Mouse (Mus musculus): ENCODE results near the gene Sh2b2.

The Sh2b2 gene

DNA sequence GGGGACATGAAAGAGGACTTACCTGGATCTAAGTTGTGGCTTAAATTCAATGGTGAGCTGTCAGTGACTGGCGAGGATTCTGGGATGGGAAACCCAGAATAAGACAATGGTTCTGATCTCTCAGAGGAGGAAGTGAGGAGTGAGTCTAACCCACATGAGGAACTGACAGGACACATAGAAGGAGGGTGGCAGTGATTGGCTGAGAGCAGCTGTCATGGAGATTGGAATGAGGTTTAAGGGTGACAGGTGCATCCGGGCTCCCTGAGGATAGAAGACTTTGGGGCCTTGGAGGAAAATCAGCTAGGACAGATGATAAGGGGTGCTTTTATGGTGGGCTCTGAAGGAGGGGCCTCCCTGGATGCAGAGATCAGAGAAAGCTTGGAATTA lies at the start of gene Sh2b2:
TSS of gene Sh2b2 (minus strand) at position 105 of the 387 bp plus-strand sequence.
- no peak for DNase-seq (ENCODE audit: low read depth)

DNA sequence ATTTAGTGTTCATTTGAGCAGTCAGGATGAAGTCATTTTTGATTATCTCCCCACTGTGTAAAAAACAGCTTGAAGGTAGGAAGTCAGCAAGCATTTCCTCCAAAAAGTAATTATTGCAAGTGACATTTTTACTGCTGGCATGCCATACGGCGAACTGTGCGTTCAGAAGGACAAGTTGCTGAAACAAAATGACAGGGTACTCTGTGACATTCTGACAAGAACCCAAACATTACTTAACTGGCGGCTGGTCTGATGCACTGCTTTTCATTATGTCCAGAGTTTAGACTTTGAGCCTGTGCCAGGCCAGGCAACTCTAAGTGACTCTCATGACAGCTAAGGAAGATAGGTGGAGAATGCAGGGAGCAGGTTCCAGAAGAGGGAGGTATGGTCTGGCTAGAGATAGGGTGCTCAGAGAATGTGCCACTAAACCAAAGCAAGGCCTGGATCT lies 46.6 kb upstream of the Sh2b2 start:
- no peak for DNase-seq (ENCODE audit: low read depth)

DNA sequence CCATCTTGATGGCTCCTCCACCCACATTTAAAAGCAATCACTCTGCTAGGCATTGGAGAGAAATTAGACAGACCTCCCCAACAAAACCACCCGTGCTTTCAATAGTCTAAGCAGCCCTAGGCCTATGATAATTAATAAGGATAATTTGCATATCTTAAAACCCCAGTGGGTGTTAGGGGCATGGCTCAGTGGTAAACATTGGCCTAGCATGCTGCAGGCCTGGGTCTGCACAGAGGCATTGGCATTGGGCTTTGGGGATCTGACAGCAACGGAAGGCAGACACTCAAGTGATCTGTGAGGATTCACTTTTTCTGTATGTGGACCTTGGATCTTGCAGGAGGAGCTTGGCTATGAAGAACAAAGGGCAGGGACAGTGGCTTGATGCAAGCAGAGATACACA lies 46.0 kb upstream of the Sh2b2 start:
- DNase-seq (ENCODE audit: low read depth), result no peak

DNA sequence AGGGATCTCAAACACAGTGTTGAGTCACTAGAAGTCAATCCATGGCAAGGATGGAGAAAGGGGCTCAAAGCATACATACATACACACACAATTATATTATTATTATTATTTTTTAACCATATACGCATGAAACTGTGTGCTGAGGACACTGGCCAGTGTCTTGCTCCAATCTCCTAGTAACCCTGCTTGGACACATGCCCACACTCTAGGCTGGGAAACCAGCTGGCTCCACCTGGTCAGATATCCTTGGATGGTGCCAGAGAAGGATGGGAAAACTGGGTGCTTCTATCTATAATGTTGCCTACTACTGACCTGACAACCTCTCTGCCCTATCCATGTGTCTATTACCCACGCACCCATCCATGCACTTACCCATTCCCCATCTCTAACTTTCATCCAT lies 45.2 kb upstream of the Sh2b2 start:
- no peak for DNase-seq (ENCODE audit: low read depth)

DNA sequence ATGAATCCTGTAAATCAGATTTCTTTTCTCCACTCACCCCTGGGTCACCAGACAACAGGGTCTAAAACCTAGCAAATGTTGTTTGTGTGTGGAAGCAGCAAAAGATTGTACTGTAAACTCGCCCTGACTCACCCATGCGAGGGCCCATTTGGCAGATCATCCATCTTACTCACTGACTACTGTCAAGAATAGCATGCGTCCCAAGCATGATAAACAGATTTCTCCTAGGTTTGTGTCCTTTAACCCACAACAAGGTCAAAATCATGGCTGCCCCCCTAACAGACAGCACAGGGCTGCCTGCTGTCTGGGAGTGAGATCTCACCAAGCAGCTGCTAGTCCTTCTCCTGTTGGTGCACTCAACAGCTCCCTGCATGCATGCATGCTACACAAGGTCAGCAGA lies 43.4 kb upstream of the Sh2b2 start:
- no peak for DNase-seq (ENCODE audit: low read depth)

DNA sequence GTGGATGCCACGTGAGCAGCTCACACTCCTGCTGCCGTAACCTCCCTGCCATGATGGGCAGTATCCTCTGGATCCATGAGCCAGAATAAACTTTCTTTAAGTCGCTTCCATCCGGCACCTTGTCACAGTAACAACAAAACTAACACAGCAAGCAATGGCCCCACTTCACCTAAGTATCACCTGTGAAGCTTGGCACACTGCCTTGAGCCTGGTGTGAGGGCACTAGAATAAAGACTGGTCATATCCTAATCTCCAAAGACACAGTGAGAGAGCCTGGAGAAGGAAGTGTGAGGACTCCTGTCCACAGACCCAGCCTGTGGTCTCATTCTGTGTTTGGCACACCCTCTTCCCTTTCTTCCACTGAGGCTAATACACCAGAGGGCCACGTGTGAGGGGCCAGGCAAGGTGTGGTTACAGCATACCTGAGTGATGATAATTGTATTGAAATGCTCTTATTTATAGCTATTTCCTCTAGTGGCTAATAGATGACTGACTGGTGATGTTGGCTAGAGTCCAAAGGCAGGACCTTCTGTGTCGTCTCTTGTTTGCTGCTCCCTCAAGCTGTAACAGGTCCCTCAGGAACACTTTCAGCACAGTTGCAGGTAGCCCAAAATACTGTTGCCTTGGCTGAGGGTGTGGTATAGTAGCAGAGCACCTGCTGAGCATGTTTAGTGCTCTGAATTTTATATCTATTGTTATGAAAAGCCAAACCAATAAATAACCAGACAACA lies 42.2 kb upstream of the Sh2b2 start:
- no peak for DNase-seq (ENCODE audit: low read depth)

DNA sequence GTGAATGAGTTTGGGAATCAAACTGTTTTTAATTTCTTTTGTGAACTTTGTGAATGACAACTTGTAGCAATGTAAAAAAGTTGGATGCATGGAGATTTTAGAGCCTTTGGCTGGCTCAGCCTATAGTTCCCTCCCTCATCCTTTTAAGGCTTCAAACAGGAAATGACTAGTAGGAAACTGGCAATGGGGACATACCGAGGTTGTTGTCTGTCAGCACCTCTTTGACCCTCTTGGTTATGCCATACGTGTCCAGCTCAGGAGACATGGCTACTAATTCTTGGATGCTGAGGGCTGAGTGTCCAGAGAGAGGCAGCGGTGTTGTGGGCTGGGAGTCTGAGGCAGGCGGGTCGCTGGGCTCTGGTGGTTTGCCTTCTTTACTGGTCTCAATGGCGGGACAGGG lies 40.2 kb upstream of the Sh2b2 start:
- no peak for DNase-seq (ENCODE audit: low read depth)

DNA sequence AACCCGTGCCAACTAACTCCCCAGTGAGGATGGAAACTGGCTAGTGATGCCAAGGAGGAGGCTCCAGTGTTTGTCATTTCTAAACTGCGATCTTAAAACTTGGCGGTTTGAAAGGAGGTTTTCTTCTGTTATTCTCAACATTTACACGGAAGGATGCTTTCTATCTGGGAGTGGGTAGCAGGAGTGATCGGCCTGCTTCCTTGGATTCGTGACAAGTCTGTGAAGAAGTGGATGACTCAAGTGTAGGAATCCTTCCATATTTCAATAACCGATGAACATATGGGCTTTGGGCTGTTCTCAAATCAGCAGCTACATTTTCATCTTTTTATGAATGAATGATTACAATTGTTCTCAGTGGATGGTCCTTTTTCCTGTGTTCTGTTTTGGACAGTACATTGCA lies 38.8 kb upstream of the Sh2b2 start:
- no peak for DNase-seq (ENCODE audit: low read depth)

DNA sequence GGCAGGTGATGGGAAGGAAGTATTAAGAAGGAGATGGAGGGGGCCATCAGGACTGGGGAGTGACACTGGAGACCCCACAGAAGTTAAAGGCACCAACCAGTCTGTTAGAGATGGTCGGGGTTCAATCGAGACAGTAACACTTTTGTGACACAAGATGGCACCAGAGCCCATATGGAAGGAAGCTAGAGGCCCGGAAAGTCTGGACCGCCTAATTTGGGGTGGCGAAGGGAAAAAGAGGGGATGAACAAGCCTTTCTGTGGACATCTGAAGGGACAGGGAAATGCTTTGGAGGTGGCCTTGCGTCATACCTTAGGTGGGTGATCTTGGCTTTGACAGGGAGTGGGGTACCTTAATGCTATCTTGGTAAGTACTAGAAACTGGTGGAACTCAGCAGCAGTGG lies 35.0 kb upstream of the Sh2b2 start:
- no peak for DNase-seq (ENCODE audit: low read depth)

DNA sequence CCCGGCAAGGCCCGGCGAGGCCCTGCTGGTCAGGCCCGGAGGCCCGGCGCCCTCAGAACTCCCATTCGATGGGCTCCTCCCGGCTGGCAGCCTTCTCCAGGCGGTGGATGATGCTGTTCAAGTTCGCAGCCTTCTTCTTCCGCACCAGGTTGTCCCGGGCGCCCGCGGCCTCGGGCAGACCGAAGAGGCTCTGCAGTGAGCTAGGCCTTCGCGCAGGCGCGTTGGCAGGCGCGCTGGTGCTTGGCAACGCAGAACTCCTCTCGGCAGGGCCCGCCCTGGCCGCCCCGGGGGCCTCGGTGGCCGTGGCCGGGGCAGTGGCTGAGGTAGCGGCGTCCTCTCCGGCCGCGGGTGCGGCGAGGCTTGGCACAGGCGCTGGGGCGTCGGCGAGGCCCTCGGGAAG lies 28.4 kb upstream of the Sh2b2 start:
- no peak for DNase-seq (ENCODE audit: low read depth)

DNA sequence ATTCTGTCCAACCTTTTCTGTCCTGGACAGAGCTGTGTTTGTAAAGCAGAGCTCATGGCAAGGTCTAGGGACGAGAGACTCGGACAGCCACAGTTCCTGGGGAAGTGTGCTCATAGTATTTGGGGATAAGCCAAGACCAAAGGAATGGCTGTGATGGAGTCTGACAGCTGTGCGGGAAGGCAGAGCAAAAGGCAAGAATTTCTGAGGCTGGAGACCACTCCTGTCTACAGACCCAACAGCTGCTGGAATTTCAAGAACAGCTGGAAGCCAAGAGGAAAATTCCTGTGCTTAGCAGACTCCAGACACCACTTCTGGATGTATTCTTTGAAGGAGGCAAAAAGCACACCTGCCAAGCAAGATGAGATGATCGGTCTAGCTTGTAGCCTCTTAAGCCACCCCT lies 23.6 kb upstream of the Sh2b2 start:
- DNase-seq (ENCODE audit: low read depth), result no peak

DNA sequence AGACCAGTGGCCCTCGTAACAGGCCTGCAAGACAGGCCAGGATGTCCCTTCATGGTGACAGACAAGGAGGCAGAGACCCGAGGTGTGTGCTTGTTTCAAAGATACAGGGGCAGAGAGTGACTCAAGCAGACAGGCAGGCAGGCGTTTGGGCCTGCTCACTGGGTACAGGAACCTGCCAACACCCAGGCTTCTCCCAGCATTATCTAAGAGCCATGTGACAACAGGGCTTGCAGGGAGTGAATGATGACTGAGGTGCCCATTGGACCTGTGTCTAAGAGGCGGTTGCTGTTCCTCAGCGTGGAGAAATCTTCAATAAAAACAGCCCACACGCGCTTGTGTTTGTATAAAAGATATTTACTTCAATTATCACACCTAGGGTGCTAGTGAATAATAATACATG lies 19.7 kb upstream of the Sh2b2 start:
- DNase-seq (ENCODE audit: low read depth), result no peak

DNA sequence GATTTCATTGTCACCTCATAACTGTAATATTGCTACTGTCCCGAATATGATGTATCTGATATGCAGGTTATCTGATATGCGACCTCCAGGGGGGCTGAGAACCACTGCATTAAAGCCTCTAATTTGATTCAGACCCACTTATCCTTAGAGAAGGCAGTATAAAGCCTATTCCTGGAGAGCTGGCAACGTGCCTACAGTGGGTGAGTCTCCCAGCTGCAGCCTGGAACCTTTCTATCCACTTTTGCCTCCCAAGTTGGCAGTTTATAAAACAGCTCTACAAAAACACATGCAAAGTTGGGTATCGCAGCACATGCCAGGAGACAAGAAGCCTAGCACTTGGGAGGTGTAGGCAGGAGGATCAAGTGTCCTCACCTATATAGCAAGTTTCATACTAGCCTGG lies 17.0 kb upstream of the Sh2b2 start:
- DNase-seq (ENCODE audit: low read depth), result no peak

DNA sequence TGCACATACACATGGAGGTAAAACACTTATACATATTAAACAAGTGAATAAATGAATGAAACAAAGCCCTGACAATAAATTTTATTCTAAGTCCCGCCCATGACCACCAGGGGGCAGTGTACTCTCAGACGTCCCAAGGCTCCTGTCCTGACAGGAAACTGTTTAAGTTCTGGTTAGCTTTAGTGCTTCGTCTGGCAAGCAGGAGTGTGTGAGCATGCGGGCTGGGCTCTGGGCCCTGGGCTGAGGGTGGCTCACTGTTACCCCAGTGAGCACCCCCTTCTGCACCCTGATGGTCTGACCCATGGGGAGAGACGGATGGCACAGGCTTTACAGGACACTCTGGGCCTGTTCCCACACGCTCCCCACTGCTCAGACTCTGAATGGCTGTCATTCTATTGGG lies 12.6 kb upstream of the Sh2b2 start:
- DNase-seq (ENCODE audit: low read depth), result peak; percentile 81

DNA sequence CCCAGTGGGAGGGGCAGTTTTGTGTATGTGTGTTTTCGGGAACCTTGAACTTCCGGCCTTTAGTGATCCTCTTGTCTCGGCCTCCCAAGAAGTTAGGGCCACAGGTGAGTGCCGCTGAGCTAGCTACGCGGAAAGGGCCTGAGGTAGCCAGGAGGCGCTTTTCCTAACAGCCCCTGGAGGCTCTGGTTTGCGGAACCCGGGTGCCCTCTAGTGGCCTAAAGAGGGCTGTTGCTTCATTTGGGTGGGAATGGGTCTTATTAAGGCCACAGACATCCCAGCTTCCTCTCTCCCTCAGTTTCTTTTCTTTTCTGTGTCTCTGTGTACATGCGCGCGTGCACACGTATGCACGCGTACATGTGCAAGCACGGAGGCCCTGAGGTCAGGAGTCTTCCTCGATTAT lies 6.5 kb upstream of the Sh2b2 start:
- peak; percentile 83 for DNase-seq (ENCODE audit: low read depth)

DNA sequence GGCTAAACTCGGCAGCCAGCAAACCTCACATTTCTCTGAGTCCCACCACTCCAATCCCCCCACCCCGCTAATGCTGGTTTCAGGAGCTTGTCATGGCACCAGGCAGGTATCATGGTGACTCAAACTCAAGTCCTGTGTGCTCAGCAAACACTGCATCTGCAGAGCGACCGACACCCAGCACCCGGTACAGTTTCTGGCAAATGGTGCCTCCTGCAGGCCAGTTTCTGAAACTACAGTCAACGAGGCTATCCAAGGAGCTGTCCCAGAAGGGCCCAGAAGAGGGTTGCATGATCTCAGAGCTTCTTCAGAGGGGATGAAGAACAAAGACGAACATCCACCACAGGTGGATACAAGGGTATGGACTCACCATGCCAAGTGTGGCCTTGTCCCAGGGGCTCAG lies 4.6 kb upstream of the Sh2b2 start:
- peak; percentile 53 for DNase-seq (ENCODE audit: low read depth)

DNA sequence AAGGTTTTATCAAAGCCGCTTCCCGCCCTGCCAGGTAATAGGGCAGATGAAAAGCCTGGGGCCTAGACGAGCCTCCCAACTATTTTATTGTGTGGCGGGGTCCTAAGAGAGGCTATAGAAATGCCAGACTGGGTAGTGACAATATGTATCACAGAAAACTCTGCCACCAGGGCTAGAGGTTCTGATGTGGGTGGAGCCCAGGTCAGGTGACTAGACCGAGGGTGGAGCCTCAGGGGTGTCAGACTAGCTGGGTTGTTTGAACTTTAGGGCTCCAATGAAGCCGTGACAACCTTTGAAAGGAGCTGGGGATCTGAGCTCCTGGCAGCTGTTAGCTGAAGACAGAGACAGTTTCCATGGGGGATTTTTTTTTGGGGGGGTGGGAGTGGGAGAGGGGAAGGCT lies 2.1 kb upstream of the Sh2b2 start:
- DNase-seq (ENCODE audit: low read depth), result no peak

DNA sequence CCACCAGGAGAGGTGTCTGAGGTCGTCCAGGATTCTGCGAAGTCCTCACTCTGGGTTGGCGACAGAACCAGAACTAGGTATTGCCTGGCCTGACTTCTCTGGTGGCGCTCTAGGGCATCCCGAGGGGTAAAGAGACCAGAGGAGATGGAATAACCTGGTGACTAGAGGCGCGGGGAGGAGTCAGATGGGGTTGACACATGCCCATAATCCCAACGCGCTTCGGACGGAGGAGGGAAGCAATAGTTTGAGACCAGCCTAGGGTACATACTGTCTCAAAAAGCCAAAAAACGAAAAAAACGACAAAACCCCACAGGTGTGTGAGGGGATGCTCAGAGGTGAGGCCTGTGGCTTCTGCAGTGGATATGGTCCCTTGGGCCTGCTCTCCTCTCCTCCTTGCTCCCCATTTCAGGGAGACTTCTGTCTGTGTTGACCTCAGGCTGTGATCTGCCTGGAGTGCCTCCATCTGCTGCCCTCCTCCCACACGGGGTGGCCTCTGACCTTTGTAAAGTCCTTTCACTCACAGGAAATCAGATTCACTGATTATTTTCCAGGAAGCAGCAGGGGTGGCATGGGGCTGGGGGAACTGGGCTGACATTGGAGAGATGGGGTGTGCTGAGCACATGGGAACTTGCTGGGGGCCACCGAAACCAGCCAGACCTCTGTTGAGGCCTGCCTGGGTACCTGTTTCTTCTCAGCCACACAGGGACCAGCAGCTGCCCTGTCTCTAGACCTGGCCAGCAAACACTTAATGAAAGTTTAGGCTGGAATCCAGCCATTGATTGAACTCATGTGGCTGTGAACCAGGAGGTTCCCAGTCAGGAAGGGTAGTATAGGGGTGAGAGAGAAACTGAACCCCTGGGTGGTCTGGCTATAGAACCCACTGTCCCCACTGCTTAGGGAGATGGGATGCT lies 560 bp downstream of the Sh2b2 start:
- no peak for DNase-seq (ENCODE audit: low read depth)

DNA sequence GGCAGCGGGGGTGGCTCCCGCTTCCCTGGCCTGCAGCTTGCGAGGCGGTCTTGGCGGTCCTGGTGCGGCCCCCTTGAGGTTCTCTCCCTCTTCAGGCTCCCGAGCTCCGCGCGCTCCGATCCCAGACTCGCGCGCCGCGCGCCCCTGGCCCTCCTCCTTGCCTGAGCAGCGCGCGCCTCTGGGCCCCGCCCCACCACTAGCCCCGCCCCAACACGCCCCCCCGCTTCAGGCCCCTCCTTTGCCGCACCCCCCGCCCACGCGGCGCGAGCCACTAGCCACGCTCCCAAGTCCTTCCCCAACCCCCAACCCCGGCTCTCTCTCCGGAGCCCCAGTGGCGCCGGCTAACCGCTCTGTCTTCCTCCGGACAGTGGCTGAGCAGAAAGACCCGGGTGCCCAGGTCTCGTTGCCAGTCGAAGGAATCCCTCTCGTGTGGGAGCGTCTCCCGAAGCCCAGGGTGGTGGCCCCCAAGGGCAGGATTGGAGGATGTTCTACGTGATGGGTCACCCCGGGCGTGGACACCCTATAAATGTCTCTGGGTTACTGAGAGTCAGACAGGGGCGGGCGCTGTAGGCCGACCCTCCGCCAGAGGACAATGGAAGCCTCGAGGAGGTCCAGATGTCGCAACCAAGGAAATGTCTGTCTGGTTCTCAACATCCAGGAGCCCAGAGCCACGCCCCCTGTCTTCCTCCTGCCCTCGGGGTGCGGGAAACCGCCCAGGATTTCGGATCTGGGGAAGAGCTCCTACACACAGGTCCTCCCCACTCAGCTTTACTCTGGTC lies 1.4 kb downstream of the Sh2b2 start:
- DNase-seq (ENCODE audit: low read depth), result peak; percentile 56

DNA sequence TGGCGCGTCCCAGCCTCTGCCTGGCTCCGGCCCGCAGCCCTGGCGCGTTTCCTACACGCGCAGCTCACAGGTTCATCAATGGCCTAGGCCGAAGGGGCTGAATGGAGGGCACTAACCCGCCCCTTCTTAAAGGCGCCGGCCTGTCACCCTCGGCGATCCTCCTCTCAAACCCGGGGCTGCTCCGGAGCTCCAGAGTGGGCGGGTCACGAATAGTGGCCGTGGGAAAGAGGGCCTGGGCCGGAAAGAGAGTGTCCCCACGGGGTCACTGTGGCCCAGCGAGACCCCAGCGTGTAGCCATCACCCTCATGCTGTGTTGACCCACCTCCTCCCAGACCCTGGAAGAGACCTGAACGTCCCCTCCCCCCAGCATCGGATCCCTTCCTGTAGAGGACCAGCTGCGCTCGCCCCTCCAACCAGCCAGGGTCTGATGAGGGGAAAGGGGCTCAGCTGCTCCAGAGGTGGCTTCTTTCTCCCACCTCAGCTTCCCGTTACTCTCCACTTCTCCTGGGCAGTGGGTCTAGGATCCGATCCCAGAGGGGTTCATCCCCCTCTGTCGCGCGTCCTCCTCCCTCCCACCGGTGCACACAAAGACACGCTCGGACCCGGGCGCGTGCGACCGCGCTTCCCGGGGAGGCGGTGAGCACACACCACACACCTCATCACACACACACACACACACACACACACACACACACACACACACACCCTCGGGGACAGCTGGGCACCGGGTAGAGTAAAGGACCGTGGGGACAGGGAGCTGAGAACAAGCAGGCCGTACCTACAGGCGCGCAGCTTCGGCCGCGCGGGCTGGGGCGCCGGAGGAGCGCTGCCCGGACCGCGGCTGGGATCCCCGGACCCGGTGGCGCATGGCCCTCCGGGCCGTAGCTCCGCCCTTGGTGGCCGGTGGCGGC lies 2.2 kb downstream of the Sh2b2 start:
- no peak for DNase-seq (ENCODE audit: low read depth)

DNA sequence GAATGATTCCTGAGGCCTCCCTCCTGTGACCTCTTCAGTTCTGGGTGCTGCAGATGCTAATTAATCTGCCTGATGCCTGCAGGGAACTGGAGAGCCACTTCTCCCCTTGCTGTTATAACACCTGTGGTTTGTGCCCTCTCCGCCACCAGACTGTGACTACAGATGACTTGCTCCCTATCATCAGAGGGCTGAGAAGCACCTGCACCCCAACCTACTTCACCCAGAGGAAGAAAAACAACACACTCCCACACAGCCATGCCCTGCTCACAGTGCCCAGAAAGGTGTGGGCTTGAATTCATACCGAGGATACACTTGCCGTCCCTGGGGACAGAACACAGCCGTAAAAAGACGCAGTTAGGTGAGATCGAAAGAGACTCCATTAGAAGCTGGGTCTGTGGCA lies 5.2 kb downstream of the Sh2b2 start:
- DNase-seq (ENCODE audit: low read depth), result no peak

DNA sequence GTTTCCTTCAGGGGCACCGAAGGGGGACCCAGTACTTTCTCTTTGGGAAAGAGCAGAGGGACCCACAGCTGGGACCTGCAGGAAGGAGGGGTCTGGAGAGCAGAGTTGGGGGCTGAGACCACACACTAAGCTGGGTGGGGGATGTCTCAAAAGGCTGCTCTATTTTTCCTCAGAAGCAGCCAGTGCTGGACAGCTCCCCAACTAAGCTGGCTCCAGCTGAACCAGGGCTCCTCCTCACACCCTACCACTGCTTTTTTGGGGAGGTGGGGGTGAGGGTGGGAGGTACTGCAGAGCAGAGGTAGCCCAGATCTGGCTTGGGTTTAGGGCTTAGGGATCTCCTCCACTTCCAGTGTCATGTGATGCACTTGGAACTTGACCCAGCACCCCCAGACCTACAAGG lies 6.0 kb downstream of the Sh2b2 start:
- no peak for DNase-seq (ENCODE audit: low read depth)
